20 mouse cellular contexts compared by ENCODE assay signal in genomic region chr13:9393470-9393869, GRCm38 (mm10).
"Had no signal": no experiment of that assay in that cellular context is flagged by ENCODE, and none has a peak within 500 bp of the region (broad histone marks: within the 10 kb centered on the region; RNA-seq: fewer than 3 reads in every experiment).

No protein-coding gene starts in this region.

- ATAC-seq: lung, postnatal 0 days; midbrain, embryonic 16.5 days had no signal

- H3K4me1 ChIP-seq: lung, embryonic 15.5 days; neural tube, embryonic 15.5 days had no signal

- H3K4me3 ChIP-seq: lung, embryonic 15.5 days; midbrain, embryonic 10.5 days; midbrain, embryonic 12.5 days; myocyte; neural tube, embryonic 13.5 days; neural tube, embryonic 15.5 days had no signal

- DNase-seq: lung, adult 18-20 months; lung, postnatal 14 days; lung, postnatal 4 days; midbrain, embryonic 14.5 days; retina, postnatal 1 day; right cerebral cortex, adult 18-20 months; right cerebral cortex, postnatal 25 days; right cerebral cortex, postnatal 4 days; spleen, adult 18-20 months; thymus, adult 2 months; thymus, postnatal 25 days; thymus, postnatal 4 days had no signal
